Mouse (Mus musculus) spleen, postnatal 36 days (tissue): ENCODE measurements at regions not wholly inside any gene's neighbourhood (a gene's known extent, or its start where the extent isn't known, plus 50 kb on each side); places are given as distances from the start of the nearest gene placed in this dataset.
A peak's percentile ranks its signal among the peaks of the same experiment; 100 is the strongest.
"Not testable (repeated sequence)": the region's sequence is repeated elsewhere in the genome, so short reads cannot be mapped to it uniquely, and the experiment has no call there.

Experiments
- DNase-seq, 2 experiments: peaks; one replicate each; pipeline ENCODE4 v3.0.0; 2022; ENCODE audit warnings: low spot score in 2 of 2, mixed read lengths in 1 of 2

GRCm38 (mm10) chr2:160507371-160507770, 138.3 kb upstream of the Top1 start:
- DNase-seq = no peak

- DNase-seq = no peak
Observed at GRCm38 (mm10) chr2:160507816-160508564, 137.7 kb upstream of the Top1 start.

GRCm38 (mm10) chr2:160510159-160510558, 135.5 kb upstream of the Top1 start:
- DNase-seq = no peak

GRCm38 (mm10) chr2:160510635-160511421, 134.9 kb upstream of the Top1 start:
- no peak for DNase-seq

- no peak for DNase-seq
Observed at GRCm38 (mm10) chr2:160515621-160516020, 130.1 kb upstream of the Top1 start.

- no peak for DNase-seq
Observed at GRCm38 (mm10) chr2:160516526-160516925, 129.2 kb upstream of the Top1 start.

- no peak for DNase-seq
Observed at GRCm38 (mm10) chr2:160525301-160526205, 120.1 kb upstream of the Top1 start.

GRCm38 (mm10) chr2:160526377-160527125, 119.1 kb upstream of the Top1 start:
- no peak for DNase-seq

- no peak for DNase-seq
Observed at GRCm38 (mm10) chr2:160529306-160529705, 116.4 kb upstream of the Top1 start.

GRCm38 (mm10) chr2:160530377-160530776, 115.3 kb upstream of the Top1 start:
- DNase-seq = no peak

GRCm38 (mm10) chr2:160537319-160537719, 108.4 kb upstream of the Top1 start:
- DNase-seq = no peak

GRCm38 (mm10) chr2:160545527-160545926, 100.2 kb upstream of the Top1 start:
- DNase-seq = no peak

- DNase-seq = no peak
Observed at GRCm38 (mm10) chr2:160552121-160552669, 93.5 kb upstream of the Top1 start.

GRCm38 (mm10) chr2:160561711-160562110, 84.0 kb upstream of the Top1 start:
- no peak for DNase-seq

GRCm38 (mm10) chr2:160567813-160568212, 77.9 kb upstream of the Top1 start:
- no peak for DNase-seq

- DNase-seq = no peak
Observed at GRCm38 (mm10) chr2:160569496-160569895, 76.2 kb upstream of the Top1 start.

- peak; percentile 24 to 25 for DNase-seq
Observed at GRCm38 (mm10) chr2:160578384-160579320, 67.0 kb upstream of the Top1 start.

GRCm38 (mm10) chr2:160580250-160580649, 65.4 kb upstream of the Top1 start:
- DNase-seq = no peak

GRCm38 (mm10) chr2:160581029-160581428, 64.7 kb upstream of the Top1 start:
- no peak for DNase-seq

- not testable (repeated sequence) for DNase-seq
Observed at GRCm38 (mm10) chr2:160583034-160583433, 62.7 kb upstream of the Top1 start.
